Mouse (Mus musculus) B cell, adult 67 days (primary cell): ENCODE data around the gene Tuba1b. TPM values are rescaled to one million over a fixed set of nuclear protein-coding genes. Genes with fewer than 3 reads are reported as not detected.

Experiments
- total RNA-seq, 2 experiments: library from RNA; stranded (reverse); gene quantifications; 4 replicates each; pipeline ENCODE4 v1.2.4; 2023

The Tuba1b gene
- total RNA-seq: 100 to 1,000 TPM; 145 to 154 TPM

DNA sequence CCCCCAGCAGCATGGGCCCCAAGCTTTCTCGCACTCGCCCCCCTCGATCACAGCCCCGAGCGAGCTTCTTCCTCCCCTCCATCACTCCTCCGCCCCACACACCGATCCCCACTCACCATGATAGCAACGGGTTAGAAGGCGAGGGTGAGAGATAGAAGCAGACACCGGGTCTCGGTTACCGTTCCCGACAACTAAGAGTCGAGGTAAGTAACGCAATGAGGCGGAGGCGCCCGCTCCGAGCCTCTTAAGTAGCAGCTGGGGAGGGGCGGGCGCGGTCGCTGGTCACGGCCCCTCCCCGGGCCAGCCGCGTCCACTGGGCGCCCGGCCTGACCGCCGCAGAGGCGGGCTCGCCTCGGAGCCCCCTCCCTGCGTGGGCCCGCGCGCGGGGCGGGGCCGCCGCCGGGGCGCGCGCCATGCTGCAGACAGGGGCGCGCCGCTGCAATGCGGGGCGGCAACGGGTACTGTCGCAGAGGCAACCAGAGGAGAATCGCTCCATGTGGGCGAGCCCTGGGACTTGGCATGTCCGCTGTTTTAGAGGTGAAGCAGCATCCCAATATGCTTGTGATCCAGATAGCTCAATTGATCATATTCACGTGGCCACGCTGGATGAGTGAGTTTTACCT is at the start of gene Tuba1b:
Tuba1b (minus strand) TSS at position 349 of the 623 bp plus-strand sequence.

DNA sequence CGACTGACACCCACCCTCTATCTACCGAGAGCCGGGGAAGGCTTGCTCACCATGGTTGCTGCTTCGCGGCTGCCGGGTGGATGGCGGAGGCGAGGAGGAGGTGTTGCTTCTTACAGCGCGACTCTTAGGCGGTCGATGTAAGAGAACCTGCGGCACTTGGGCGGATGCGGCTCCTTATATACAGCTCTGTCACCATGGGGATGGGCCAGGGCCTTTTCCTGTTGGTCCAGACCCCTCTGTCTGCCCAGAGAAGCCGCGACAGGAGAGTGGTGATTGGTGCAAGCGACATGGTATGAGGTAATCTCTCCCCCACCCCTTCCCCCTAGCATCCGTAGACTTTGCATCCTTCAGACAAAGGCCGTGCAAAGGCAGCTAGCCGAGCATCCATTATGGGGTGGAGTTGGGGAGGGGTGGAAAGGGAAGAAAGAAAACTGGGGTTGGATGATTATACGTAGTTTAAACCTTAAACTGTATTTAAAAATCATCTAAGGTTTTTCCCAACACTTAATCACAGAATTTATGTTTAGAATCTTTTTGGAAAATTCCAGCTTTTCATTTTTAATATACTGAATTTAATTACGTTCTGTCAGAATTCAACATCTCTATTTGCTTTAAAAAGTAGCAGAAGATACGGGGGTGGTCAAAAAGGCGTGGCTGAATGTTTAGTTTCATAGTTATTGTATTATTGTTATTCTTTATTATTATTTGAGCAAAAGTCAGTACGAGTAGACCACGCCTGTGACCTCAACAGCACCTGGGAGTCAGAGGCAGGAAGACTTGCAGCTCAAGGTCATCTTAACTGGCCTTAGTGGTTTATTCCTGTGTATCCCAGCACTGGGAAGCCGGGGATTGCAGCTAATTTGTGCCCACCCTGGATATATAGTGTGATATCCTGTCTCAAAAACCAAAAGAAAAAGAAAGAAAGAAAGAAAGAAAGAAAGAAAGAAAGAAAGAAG is 19.3 kb upstream of the Tuba1b start, which contains the start of the genes Gm49450 and Tuba1a:
Gm49450 (minus strand) TSS at position 151 of the 956 bp plus-strand sequence.
Tuba1a (minus strand) TSS at position 303 of the 956 bp plus-strand sequence.

DNA sequence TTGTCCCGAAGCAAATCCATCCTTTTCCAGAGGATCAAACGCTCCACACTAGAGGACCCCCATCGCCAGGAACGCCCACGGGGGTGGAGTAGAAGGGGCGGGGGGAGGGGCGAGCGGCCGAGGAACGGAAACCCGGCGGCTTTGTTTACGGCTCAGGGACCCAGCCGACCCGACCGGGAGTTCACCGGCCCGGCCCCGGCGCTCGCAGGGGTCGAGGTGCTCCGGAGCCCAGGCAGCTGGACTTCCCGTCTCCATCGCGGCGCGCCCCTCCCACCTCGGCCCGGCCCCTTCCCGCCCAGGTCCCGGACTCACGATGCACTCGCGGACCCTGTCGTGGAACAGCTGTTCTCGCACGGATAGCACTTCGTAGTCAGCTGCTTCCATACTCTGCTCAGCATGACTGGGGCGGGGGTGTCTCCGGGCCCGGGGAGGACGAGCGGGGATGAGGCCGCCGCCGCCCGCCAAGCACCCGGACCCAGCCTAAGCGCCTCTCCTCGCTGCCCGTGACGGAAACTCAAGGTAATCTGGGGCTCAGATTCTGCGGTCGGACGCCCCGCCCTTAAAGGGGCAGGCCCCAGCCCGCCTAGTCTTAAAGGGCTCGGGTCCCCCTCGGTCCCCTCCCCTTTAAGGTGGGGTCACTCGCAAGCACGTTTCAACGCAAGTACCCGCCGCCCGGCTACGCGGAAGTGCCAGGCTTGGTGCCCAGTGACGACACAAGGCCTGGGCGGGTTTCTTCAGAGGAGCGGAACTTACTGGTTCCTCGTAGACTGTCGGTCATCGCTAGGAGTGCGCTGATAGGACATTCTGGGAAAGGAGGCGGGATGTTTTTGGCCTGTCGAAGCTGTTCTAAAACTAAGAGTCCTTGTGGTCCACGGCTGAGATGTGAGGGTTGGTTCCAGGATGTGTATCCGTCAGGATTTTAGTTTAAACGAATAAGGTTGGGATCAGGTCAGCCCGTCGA is 16.5 kb downstream of the Tuba1b start, which contains the start of gene Lmbr1l:
Lmbr1l (minus strand) TSS at position 694 of the 961 bp plus-strand sequence.

DNA sequence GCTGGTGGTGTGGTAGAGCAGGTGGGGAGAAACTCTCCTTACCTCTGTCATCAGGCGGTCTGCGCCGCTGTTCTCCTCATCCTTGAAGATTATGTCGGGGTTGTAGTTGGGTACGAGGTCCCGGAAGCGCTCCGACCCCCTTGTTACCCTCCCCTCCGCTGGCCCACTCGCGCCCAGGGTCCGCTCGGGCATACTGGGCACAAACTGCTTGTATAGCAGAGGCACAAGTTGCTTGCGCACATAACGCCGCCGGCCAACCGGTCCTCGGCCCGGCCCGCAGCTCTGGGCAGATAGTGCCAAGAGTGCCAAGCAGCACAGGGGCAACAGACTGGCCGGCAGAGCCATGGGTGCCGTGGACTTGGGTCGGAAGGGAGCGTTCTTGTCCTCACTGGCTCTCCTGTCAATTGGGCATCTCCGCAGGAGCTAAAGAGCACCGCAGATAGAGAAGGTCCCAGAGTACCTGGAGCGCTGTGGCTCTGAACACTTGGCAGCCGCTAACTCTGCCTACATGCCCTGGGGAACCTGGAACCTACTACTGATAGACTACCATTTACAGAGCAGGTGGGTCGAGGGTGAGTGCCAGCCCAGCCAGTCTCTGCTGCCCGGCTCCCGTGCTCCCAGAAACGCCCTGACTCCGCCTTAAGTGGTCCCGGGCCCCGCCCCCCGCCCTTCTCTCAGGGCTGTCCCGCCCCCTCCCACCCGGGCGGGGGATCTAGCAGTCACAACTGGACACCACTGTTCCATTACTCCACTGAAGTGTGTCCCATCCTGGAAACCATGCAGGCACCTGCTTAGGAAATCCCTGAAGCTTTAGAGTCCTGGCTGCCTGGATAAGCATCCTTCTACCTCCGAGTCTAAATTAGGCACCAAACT is 36.2 kb downstream of the Tuba1b start, which contains the start of gene Dhh:
Dhh (minus strand) TSS at position 613 of the 873 bp plus-strand sequence.

DNA sequence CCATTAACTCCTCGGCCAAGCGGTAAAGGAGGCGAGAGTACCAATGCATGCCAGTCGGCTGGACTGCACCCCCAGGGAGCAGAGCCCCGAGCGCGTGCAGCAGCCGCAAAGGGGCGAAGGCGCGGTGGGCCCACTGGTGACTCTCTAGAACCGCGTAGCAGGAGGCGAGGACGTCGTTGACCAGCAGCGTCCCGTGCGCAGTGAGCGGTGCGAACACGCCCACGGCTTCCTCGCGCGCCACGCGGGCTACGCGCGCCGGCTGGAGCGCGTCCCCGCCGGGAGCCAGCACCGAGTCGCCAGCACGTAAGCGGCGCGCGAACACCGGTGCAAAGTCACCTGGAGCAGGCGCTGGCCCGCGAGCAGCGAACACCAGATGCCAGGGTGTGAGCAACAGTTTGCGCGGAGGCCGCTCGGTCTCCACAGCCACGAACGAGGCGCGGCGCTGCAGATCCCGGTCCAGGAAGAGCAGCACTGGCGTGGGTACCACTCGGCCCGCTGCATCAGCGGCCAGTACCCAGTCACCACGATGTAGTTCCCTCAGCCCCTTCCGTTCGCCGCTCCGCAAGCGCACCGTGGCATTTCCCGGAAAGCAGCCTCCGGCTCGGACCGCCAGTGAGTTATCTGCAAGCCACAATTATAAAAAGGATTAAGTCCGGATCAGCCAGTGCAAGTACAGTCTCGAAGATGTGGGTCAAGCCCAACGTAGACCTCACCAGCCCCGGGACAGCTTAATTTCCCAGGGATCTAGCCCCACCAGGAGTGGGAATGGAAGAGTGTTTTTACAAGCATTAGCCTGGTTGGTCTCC is 40.2 kb downstream of the Tuba1b start, which contains the start of gene Rhebl1:
Rhebl1 (minus strand) TSS at position 601 of the 806 bp plus-strand sequence.

Other genes with a start within 250 kb of the Tuba1b start
- gene Ccdc65, start 226.4 kb downstream of the Tuba1b start, total RNA-seq: not detected
- gene Fkbp11, start 206.4 kb downstream of the Tuba1b start, total RNA-seq: 10 to 100 TPM; 24.6 to 26.6 TPM
- 10 to 100 TPM; 89.5 to 91.6 TPM for gene Arf3, start 171.4 kb downstream of the Tuba1b start, total RNA-seq
- gene Wnt10b, start 156.4 kb downstream of the Tuba1b start, total RNA-seq: under 1 TPM; 0.83 to 0.87 TPM
- not detected for gene Wnt1, start 144.7 kb downstream of the Tuba1b start, total RNA-seq
- gene Ddn, start 125.1 kb downstream of the Tuba1b start, total RNA-seq: under 1 TPM; 0.23 to 0.30 TPM
- 10 to 100 TPM; 76.9 to 79.0 TPM for gene Prkag1, start 103.0 kb downstream of the Tuba1b start, total RNA-seq
- 100 to 1,000 TPM; 192 to 206 TPM for gene Kmt2d, start 63.4 kb downstream of the Tuba1b start, total RNA-seq
- gene Rhebl1, start 40.0 kb downstream of the Tuba1b start, total RNA-seq: 10 to 100 TPM; 19.5 to 22.6 TPM
- under 1 TPM in 1 of 2 experiments, not detected in 1; 0.65 TPM for gene Dhh, start 36.0 kb downstream of the Tuba1b start, total RNA-seq
- 100 to 1,000 TPM; 266 to 275 TPM for gene Lmbr1l, start 16.3 kb downstream of the Tuba1b start, total RNA-seq
- gene Gm49450, start 19.0 kb upstream of the Tuba1b start, total RNA-seq: not detected
- 100 to 1,000 TPM in 1 of 2 experiments, 10 to 100 TPM in 1; 83.7 to 117 TPM for gene Tuba1a, start 19.1 kb upstream of the Tuba1b start, total RNA-seq
- gene Tuba1c, start 95.3 kb upstream of the Tuba1b start, total RNA-seq: 10 to 100 TPM; 53.7 to 71.4 TPM
- not detected for gene Prph, start 120.6 kb upstream of the Tuba1b start, total RNA-seq
- under 1 TPM; 0.23 to 0.42 TPM for gene Troap, start 140.0 kb upstream of the Tuba1b start, total RNA-seq
- not detected for gene C1ql4, start 153.3 kb upstream of the Tuba1b start, total RNA-seq
- not detected for gene Dnajc22, start 158.6 kb upstream of the Tuba1b start, total RNA-seq
- not detected for gene Spats2, start 191.4 kb upstream of the Tuba1b start, total RNA-seq